Mouse (Mus musculus): ENCODE measurements around the gene Chst2.
A peak's percentile ranks its signal among the peaks of the same experiment; 100 is the strongest.

Chst2 gene

DNA sequence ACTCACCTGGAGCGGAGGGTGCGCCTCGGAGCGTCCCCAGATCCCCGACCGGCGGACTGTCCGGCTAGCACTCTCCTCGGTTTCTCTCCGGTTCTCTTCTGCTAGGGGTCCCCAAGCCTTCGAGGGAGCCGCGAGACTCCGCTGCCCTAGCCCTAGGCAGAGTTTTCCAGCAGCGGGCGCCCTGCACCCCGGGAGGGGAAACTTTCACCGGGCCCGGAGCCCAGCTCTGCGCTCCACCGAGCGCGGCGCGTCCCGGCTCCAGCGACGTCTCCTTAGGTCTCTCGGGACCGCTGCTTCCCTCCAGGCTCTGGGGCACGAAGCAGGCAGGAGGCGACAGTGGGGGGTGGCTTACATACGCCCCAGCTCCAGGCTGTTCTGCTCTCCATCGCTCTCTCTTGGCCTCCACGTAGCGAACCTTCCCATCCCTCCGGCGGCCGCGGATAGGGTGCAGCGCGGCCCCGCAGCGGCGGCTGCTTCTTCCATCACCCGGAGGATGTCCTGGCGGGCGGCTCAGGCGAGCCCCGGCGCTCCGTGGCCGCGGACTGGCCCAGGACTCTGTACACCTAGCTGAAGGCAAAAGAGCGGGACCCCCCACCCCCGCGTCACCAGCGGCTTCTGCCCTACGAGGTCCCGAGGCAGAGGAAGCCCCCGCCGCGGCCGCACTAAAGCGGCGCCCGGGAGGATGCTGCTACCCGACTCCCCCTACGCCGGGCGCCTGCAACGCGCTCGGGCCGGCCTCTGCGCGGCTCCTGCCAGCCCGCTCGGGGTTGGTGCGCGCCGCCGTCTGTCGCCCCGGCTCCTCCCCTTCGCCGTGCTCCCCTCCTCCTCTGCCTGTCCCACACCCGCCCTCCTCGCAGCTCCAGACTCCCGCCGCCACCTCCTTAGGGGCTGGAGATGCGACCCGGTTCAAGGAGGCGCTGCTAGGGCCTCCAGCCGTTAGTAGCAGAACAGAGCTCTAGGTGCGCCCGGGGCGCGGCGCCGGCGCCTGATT is at the start of gene Chst2:
Gene Chst2 (minus strand): TSS at position 152 of the 991 bp plus-strand sequence.
- DNase-seq = peak; percentile 75 to 80

- DNase-seq = no peak
Observed at GRCm38 (mm10) chr9:95451931-95452330, 45.4 kb upstream of the Chst2 start.

DNA sequence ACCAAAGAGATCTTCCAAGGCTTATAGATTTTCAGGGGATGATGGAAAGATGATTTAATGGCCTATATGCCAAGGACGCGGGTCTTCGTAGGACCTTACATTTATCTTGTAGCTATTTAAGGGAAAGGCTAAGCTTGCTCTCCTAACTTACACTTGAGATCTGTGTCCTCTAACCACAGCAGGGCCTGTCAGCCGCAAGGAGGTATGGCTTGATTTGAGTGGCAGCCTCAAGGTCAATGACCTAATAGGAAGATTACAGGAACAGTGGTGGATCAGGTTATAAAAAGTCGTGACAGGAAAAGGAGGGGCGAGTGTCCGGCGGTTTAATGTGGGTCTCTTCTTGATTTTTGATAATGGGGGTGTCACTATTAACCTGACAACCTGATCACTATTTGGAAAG is 44.1 kb upstream of the Chst2 start:
- DNase-seq = no peak

DNA sequence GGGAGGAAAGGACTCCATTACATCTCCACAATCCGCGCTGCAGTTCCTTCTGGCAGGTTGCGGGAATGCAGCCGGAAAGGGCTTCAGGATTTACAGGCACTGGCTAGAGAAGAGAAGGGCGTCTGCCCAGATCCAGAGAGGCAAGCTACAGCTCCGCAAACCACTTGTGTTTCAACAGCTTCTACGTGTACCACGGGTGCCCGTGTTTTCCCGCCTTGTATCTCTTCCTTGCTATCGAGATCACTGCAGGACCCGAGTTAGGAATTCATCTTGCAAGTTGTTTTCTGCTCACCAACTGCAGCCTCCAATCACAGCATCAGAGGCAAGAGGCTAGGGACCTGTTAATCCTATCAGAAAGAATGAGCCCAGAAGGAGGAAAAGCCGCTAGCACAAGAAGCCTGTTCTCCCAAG is 35.8 kb upstream of the Chst2 start:
- DNase-seq = peak in 1 of 2 experiments; percentile 31

DNA sequence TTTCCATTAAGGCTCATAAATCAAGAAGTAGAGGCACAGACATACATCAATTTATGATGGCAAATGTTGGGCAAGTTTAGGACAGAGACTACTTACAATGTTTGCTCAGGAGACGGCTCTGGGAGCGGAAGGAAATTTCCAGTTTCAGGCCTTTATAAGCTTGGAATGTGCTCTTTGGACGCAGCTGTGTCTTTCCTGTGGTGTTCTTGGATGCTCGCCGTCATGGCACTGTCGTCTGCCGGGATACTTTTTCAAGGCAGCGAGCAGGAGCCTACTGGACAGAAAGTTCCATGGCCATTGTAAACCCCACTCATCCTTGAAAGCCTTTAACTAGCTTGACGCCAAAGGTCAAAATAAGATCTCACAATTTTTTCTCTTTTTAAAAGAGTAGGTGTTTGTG is 31.4 kb upstream of the Chst2 start:
- DNase-seq = no peak

DNA sequence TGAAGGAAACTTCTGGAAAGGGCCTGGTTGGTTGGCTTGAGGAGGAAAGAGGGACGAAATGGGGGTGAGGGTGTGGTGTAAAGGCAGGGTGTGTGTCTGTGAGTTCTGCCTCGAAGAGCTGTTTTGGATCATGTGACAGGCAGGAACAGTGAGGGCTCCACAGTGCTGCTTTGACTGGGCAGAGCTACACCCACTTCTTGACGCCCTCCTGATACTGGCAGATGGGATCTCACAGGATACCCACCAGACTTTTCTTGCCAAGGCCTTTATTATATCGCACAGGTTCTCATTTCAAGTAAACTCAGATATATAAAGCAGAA is 29.7 kb upstream of the Chst2 start:
- DNase-seq = no peak

GRCm38 (mm10) chr9:95435506-95436293 is 29.2 kb upstream of the Chst2 start:
- DNase-seq = no peak

GRCm38 (mm10) chr9:95428277-95428676 is 21.8 kb upstream of the Chst2 start:
- DNase-seq = no peak

DNA sequence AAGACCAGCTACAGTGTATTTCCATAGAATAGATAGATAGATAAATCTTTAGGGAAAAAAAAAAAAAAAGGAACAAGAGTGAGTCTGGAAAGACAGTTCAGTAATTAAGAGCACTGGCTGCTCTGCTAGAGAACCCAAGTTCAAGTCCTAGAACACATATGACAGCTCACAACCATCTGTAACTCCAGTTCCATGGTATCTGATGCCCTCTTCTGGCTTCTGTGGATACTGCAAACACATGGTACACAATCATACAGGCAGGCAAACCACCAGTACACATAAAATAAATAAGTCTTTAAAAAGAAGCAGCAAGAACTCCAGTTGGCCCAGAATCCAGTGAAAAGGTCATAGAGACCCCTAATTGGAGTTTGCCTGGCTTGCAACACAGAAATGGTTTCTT is 7.4 kb upstream of the Chst2 start:
- DNase-seq = no peak

- DNase-seq = no peak
Observed at GRCm38 (mm10) chr9:95412047-95412446, 5.5 kb upstream of the Chst2 start.

DNA sequence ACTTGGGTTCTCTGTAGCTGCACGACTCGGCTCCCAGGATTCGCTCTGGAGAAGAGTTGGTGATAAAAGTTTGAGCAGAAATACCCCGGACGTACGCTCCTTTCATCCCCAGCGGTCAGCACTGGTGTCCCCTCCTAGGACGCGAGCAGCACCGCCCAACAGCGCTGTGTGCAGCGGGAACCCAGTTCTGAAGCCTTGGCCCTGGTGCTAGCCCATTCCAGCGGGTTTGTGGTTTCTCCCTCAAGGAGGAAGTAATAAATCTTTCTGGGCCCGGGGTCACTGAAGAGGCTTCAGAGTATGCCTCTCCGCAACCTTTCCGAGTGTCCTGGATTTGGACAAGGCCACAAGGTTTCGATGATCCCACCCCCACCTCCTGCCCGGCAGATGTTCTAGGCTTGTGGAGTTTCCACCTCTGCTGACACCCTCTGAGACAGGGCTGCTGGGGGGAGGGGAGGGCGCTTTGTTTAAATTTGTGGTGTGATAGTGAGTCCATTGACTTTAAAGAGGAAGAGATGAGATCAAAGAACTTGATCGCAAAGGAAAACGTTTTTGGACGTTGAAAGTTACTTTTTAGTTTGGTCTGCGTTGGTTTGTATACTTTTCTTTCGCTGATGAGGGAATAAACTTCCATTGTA is 1.2 kb upstream of the Chst2 start:
- DNase-seq = peak in 1 of 2 experiments; percentile 17

- peak; percentile 31 to 39 for DNase-seq
Observed at GRCm38 (mm10) chr9:95405946-95406570, 464 bp downstream of the Chst2 start.

DNA sequence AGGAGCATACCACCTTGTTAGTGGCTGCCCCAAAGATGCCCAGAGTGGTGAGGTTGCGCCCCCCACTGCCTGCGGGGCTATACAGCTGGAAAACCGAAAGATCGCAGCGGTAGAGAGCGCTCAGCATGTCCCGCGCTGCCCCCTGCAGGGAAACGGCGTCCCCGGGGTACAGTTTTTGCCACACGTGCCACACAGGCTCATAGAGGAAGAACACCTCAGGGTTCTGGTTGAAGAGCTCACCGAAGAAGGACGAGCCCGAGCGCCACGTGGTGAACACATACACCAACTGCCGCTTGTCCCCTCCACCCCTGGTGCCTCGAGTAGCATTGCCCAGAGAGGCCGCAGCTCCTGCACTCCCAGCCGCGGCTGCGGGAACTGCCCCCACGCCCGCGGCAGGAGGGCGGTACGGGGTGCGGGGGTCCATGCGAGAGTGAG is 994 bp downstream of the Chst2 start:
- peak in 1 of 2 experiments; percentile 50 for DNase-seq

DNA sequence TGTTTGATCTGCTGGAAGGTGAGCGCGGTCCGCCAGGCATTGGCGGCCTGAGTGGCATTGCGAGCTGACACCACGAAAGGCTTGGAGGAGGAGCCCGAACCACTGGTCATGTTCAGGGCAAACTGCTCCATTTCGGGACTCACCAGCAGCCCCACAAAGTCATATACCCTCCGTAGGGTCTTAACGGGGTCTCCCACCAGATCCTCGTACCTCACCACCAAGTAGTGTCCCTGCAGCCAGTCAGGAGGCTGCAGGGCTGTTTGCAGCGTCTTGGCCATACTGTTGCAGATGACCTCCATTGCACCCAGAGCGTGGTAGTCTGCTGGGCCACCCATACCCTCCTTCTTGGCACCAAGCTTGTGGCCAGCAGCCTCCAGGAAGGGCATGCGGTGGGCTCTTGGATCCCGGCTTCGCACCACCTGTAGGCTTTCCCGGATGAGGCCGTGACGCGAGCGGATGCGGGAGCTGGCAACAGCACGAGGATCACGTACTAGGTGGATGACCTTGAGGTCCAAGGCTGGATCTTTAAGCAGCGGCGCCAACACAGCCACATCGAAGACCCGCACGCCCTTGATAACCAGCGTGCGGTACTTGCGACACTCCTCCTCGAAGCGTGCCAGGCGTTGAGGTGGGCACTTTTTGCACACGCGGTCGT is 1.6 kb downstream of the Chst2 start:
- peak; percentile 8 to 15 for DNase-seq

DNA sequence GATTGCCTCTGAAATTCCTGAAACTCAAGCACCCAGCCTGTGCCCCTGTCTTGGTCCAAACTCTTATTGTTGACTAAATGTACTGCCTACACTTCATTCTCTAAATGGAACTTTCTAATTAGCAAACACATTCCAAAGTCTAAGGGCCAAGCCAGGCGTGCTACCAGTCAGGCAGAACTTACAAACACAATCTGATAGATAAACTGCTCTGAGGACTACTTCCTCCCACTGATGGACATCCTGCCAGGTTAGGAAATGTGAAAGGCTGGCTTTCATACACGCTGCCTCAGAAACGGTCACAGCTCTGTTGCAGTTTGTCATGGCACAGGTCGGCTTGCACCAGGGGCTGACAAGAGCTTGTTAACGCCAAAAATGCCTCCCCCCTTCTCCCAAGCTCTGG is 4.8 kb downstream of the Chst2 start:
- DNase-seq = no peak

- no peak for DNase-seq
Observed at GRCm38 (mm10) chr9:95392011-95392410, 14.5 kb downstream of the Chst2 start.

DNA sequence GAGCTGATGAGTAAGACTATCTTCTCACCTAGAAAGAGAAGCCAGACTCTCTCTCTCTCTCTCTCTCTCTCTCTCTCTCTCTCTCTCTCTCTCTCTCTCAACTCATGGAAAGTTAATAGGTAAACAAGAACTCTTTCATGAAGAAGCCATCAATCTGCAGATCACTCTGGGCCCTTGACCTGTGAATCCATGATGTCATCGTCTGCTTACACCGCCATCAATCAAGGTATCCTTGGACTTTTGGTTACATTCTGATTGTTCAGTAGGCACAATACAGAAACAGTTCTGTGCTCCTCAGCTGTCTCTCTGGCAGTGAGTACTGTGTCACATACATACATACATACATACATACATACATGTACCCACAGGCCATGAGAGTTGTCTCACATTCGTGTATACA is 16.6 kb downstream of the Chst2 start:
- DNase-seq = no peak

DNA sequence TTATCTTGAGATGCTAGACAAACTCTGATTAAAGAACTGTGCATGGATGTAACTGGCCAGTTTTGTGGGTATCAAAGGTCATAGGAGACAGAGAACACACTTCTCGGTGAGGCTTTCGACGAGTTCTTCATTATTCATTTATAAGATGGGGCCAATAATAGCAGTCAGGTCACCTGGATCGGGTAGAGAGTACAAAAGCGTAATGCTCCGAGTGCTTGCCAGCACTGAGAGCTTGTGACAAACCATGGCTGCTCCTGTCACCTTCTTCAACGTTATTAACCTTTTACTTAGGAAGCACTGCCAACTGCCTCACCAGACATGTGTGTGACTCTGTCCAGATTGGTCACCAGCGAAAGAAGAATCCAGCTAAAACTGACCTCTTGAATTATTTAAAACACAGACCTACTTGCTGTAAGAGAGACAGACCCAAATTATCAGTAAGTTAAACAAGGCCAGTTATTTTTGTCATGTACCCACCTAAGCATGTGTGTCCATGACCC is 18.6 kb downstream of the Chst2 start:
- no peak for DNase-seq

- no peak for DNase-seq
Observed at GRCm38 (mm10) chr9:95375966-95376365, 30.6 kb downstream of the Chst2 start.

GRCm38 (mm10) chr9:95375336-95375735 is 31.2 kb downstream of the Chst2 start:
- no peak for DNase-seq

GRCm38 (mm10) chr9:95373741-95374140 is 32.8 kb downstream of the Chst2 start:
- no peak for DNase-seq

DNA sequence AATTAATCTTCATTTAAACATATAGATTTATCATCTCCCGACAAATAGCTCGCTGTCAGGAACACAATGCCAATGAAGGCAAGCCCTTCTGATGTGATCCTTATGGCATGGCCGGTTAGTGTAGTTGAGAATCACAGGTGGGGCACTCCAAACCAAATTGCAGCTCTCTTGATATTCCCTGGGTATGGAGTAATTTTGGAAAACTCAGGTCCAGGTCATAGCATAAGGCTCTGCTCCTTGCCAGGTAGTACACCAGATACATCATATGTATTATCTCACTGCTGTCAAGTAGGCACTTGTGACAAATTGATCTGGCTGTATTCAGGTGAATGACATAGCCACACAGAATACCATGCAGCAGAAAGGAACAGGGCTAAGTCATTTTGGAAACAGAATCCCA is 40.6 kb downstream of the Chst2 start:
- DNase-seq = no peak

All from cerebellum, postnatal 36 days (tissue).